Mouse (Mus musculus): Measurements from ENCODE around the gene Agrp.

Gene Agrp

GRCm38 (mm10) chr8:105518436-105519313 lies 118.5 kb downstream of the Agrp start, which contains the start of gene Hsd11b2:
Hsd11b2 (plus strand) TSS chr8:105518755.
- peak; percentile 25 to 30 for DNase-seq (ENCODE audit: low spot score in 2 of 2)

DNA sequence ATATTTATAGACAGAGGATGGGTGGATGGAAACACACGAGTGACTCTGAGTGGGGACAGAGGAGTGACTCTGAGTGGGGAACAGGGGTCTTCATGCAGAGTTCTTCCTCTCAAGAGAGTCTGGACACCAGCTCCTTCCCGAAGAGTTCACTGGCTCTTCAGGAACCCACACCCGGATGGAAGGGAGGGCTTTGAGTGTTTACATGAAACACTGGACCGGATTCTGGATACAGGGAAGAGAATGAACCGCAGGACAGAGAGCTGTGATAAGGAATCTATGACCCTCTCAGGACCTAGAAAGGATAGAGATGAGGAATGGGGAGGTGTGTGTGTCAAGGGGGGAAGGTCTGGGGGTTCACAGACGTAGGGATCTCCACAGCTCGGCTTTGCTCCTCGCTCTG lies 119.8 kb downstream of the Agrp start:
- no peak for DNase-seq (ENCODE audit: low spot score in 2 of 2)

All from spleen, postnatal 14 days (tissue).